ENCODE assay signal across 12 mouse cellular contexts in genomic region chr14:60709192-60709591, GRCm38 (mm10). TPM values are rescaled to one million over a fixed set of nuclear protein-coding genes. Genes with fewer than 3 reads are reported as not detected.
A peak's percentile ranks its signal among the peaks of the same experiment; 100 is the strongest.
DNase-seq lines count a peak whose midpoint lies in the region; ATAC-seq lines count a peak whose summit lies in the region.
"Had no signal": no experiment of that assay in that cellular context is flagged by ENCODE, and none has a peak within 500 bp of the region (broad histone marks: within the 10 kb centered on the region; RNA-seq: fewer than 3 reads in every experiment).

No protein-coding gene starts in this region.

- H3K9ac ChIP-seq in hindbrain, embryonic 16.5 days (ENCODE audit: low read depth, low read length), result no peak overlapping the region
- H3K9ac ChIP-seq: forebrain, embryonic 12.5 days; lung, embryonic 14.5 days; neural tube, embryonic 12.5 days had no signal

- no peaks in the 10 kb centered on the region for H3K9me3 ChIP-seq in hindbrain, embryonic 16.5 days (ENCODE audit: control insufficient read depth, low read length)
- H3K9me3 ChIP-seq: forebrain, embryonic 12.5 days; neural tube, embryonic 12.5 days had no signal

- H3K27ac ChIP-seq in hindbrain, embryonic 16.5 days (ENCODE audit: low read depth, low read length), result no peak overlapping the region
- H3K27ac ChIP-seq: forebrain, embryonic 12.5 days; neural tube, embryonic 12.5 days had no signal

- no peaks in the 10 kb centered on the region for H3K27me3 ChIP-seq in hindbrain, embryonic 16.5 days (replicated peaks; ENCODE audit: control insufficient read depth, insufficient read depth, low read length)
- H3K27me3 ChIP-seq: forebrain, embryonic 12.5 days; neural tube, embryonic 12.5 days had no signal

- 68% methylated on average over 11 of the region's 11 CpGs for WGBS in hindbrain, embryonic 16.5 days

- DNase-seq in frontal cortex, postnatal 10 days (ENCODE audit: low spot score in 2 of 2), result no peak
- peak; percentile 31 for DNase-seq in right cerebral cortex, adult 18-20 months
- no peak for DNase-seq in right cerebral cortex, postnatal 14 days
- peak; percentile 82 for DNase-seq in thymus, postnatal 4 days
- DNase-seq in embryo, embryonic 10 days (ENCODE audit: low spot score), result no peak
- DNase-seq: cerebellum, adult 18-20 months; lung, embryonic 14.5 days had no signal

- H3K4me2 ChIP-seq in hindbrain, embryonic 16.5 days (ENCODE audit: low read length), result no peak overlapping the region
- H3K4me2 ChIP-seq: forebrain, embryonic 12.5 days; lung, embryonic 14.5 days; neural tube, embryonic 12.5 days had no signal

- no peaks in the 10 kb centered on the region for H3K4me1 ChIP-seq in hindbrain, embryonic 16.5 days (ENCODE audit: control insufficient read depth, insufficient read depth, low read depth, low read length)
- H3K4me1 ChIP-seq: neural tube, embryonic 12.5 days had no signal

- H3K36me3 ChIP-seq in hindbrain, embryonic 16.5 days (ENCODE audit: control insufficient read depth, insufficient read depth, low read length), result no peaks in the 10 kb centered on the region

- ATAC-seq in frontal cortex, adult (ENCODE audit: low TSS enrichment), result peak; percentile 36
- ATAC-seq in megakaryocyte progenitor cell, adult 5-6 weeks (replicated peaks; ENCODE audit: poor library complexity), result peak; percentile 49
- no peak for ATAC-seq in hindbrain, embryonic 16.5 days

- no peak overlapping the region for H3K4me3 ChIP-seq in hindbrain, embryonic 16.5 days (ENCODE audit: low read length)
- H3K4me3 ChIP-seq: forebrain, embryonic 12.5 days; neural tube, embryonic 12.5 days had no signal

RNA-seq across cellular contexts. Expression of gene C1qtnf9, which starts 58.7 kb away (rescaled TPM):
- not detected in 2 replicates for total RNA-seq in megakaryocyte progenitor cell, adult 5-6 weeks (2015)
- not detected in 2 replicates for total RNA-seq in megakaryocyte progenitor cell, adult 5-6 weeks (2017)
- 0.13 and 0.19 TPM in 2 replicates for polyA plus RNA-seq in hindbrain, embryonic 16.5 days (2015; fragmentation: Nextera tagmentation; extraction: Ambion mirVana)

Comparison
In these comparisons a context has a peak if more than half of its experiments do, and no peak if none do; other contexts are left out.
1. DNase-seq: peak in right cerebral cortex, adult 18-20 months (single experiment) and thymus, postnatal 4 days (single experiment); none in frontal cortex, postnatal 10 days (0 of 2), right cerebral cortex, postnatal 14 days (single experiment) and embryo, embryonic 10 days (single experiment).